Mouse (Mus musculus): ENCODE measurements around the gene Rrp12. TPM values are rescaled to one million over a fixed set of nuclear protein-coding genes. Genes with fewer than 3 reads are reported as not detected.

Gene Rrp12
- polyA plus RNA-seq, 1 experiment from 2014 or later, result 8.4 TPM

GRCm38 (mm10) chr19:41847091-41847581, 48.8 kb downstream of the Rrp12 start:
- DNase-seq (ENCODE audit: low spot score), result peak; percentile 47
- Histone ChIP-seq H3K4me2 (ENCODE audit: low read length) (peak overlapping the region; percentile 96), H3K4me1 (ENCODE audit: control insufficient read depth, insufficient read depth, low read length) (peaks cover 32% of the 10 kb centered on the region), H3K9ac (ENCODE audit: low read length) (peak overlapping the region; percentile 90), H3K27me3 (replicated peaks; ENCODE audit: control insufficient read depth, insufficient read depth, low read length) (no peaks in the 10 kb centered on the region), H3K27ac (ENCODE audit: low read depth, low read length) (peak overlapping the region; percentile 92), H3K36me3 (ENCODE audit: control insufficient read depth, insufficient read depth, low read length) (no peaks in the 10 kb centered on the region), H3K9me3 (replicated peaks; ENCODE audit: control insufficient read depth, low read length) (no peaks in the 10 kb centered on the region), H3K4me3 (ENCODE audit: low read depth, low read length) (peak overlapping the region; percentile 89)
- ATAC-seq, result peak; percentile 6
- WGBS, result under 1% methylated on average over 63 of the region's 64 CpGs

GRCm38 (mm10) chr19:41846366-41847090, 49.4 kb downstream of the Rrp12 start:
- H3K4me1 ChIP-seq (ENCODE audit: control insufficient read depth, insufficient read depth, low read length), result peaks cover 28% of the 10 kb centered on the region

GRCm38 (mm10) chr19:41844345-41844744, 51.6 kb downstream of the Rrp12 start:
- peaks cover 9% of the 10 kb centered on the region for H3K4me1 ChIP-seq (ENCODE audit: control insufficient read depth, insufficient read depth, low read length)
- H3K4me2 ChIP-seq (ENCODE audit: low read length), result no peak overlapping the region
- DNase-seq (ENCODE audit: low spot score), result no peak
- no peak overlapping the region for H3K4me3 ChIP-seq (ENCODE audit: low read depth, low read length)
- no peak overlapping the region for H3K27ac ChIP-seq (ENCODE audit: low read depth, low read length)
- ATAC-seq, result no peak
- H3K9me3 ChIP-seq (replicated peaks; ENCODE audit: control insufficient read depth, low read length), result no peaks in the 10 kb centered on the region
- no peaks in the 10 kb centered on the region for H3K27me3 ChIP-seq (replicated peaks; ENCODE audit: control insufficient read depth, insufficient read depth, low read length)
- WGBS, result 85% methylated on average over 6 of the region's 6 CpGs
- no peaks in the 10 kb centered on the region for H3K36me3 ChIP-seq (ENCODE audit: control insufficient read depth, insufficient read depth, low read length)
- no peak overlapping the region for H3K9ac ChIP-seq (ENCODE audit: low read length)

More at GRCm38 (mm10) chr19:41846366-41847090, 49.4 kb downstream of the Rrp12 start:
- WGBS, result 6% methylated on average over 21 of the region's 21 CpGs
- H3K9me3 ChIP-seq (replicated peaks; ENCODE audit: control insufficient read depth, low read length), result no peaks in the 10 kb centered on the region
- peak overlapping the region; percentile 96 for H3K4me2 ChIP-seq (ENCODE audit: low read length)
- H3K27ac ChIP-seq (ENCODE audit: low read depth, low read length), result peak overlapping the region; percentile 92; the same call in 1 of the 2 replicates
- ATAC-seq, result no peak
- DNase-seq (ENCODE audit: low spot score), result no peak
- peak overlapping the region; percentile 89 for H3K4me3 ChIP-seq (ENCODE audit: low read depth, low read length)
- no peaks in the 10 kb centered on the region for H3K27me3 ChIP-seq (replicated peaks; ENCODE audit: control insufficient read depth, insufficient read depth, low read length)
- H3K9ac ChIP-seq (ENCODE audit: low read length), result peak overlapping the region; percentile 90
- H3K36me3 ChIP-seq (ENCODE audit: control insufficient read depth, insufficient read depth, low read length), result no peaks in the 10 kb centered on the region

GRCm38 (mm10) chr19:41842706-41843105, 53.3 kb downstream of the Rrp12 start:
- Histone ChIP-seq H3K4me1 (ENCODE audit: control insufficient read depth, insufficient read depth, low read length) (peaks cover 9% of the 10 kb centered on the region), H3K9me3 (replicated peaks; ENCODE audit: control insufficient read depth, low read length) (no peaks in the 10 kb centered on the region), H3K9ac (ENCODE audit: low read length) (no peak overlapping the region), H3K27me3 (replicated peaks; ENCODE audit: control insufficient read depth, insufficient read depth, low read length) (no peaks in the 10 kb centered on the region), H3K27ac (ENCODE audit: low read depth, low read length) (no peak overlapping the region), H3K4me2 (ENCODE audit: low read length) (no peak overlapping the region), H3K4me3 (ENCODE audit: low read depth, low read length) (no peak overlapping the region), H3K36me3 (ENCODE audit: control insufficient read depth, insufficient read depth, low read length) (no peaks in the 10 kb centered on the region)
- ATAC-seq (no peak), DNase-seq (ENCODE audit: low spot score) (no peak)
- WGBS, result 78% methylated on average over 4 of the region's 4 CpGs

- Histone ChIP-seq H3K9ac (ENCODE audit: low read length) (no peak overlapping the region), H3K9me3 (replicated peaks; ENCODE audit: control insufficient read depth, low read length) (no peaks in the 10 kb centered on the region), H3K27ac (ENCODE audit: low read depth, low read length) (no peak overlapping the region), H3K4me3 (ENCODE audit: low read depth, low read length) (no peak overlapping the region), H3K27me3 (replicated peaks; ENCODE audit: control insufficient read depth, insufficient read depth, low read length) (no peaks in the 10 kb centered on the region), H3K4me2 (ENCODE audit: low read length) (no peak overlapping the region), H3K4me1 (ENCODE audit: control insufficient read depth, insufficient read depth, low read length) (peaks cover 9% of the 10 kb centered on the region), H3K36me3 (ENCODE audit: control insufficient read depth, insufficient read depth, low read length) (no peaks in the 10 kb centered on the region)
- no peak for DNase-seq (ENCODE audit: low spot score)
- WGBS, result 83% methylated on average over 4 of the region's 4 CpGs
- no peak for ATAC-seq
These were observed 53.8 kb downstream of the Rrp12 start for GRCm38 (mm10) chr19:41842196-41842595.

GRCm38 (mm10) chr19:41841105-41841750, 54.7 kb downstream of the Rrp12 start:
- H3K9ac ChIP-seq (ENCODE audit: low read length), result no peak overlapping the region
- no peak overlapping the region for H3K27ac ChIP-seq (ENCODE audit: low read depth, low read length)
- H3K4me3 ChIP-seq (ENCODE audit: low read depth, low read length), result no peak overlapping the region
- no peaks in the 10 kb centered on the region for H3K9me3 ChIP-seq (replicated peaks; ENCODE audit: control insufficient read depth, low read length)
- no peak for DNase-seq (ENCODE audit: low spot score)
- H3K4me1 ChIP-seq (ENCODE audit: control insufficient read depth, insufficient read depth, low read length), result peaks cover 4% of the 10 kb centered on the region
- no peaks in the 10 kb centered on the region for H3K27me3 ChIP-seq (replicated peaks; ENCODE audit: control insufficient read depth, insufficient read depth, low read length)
- no peaks in the 10 kb centered on the region for H3K36me3 ChIP-seq (ENCODE audit: control insufficient read depth, insufficient read depth, low read length)
- no peak for ATAC-seq
- H3K4me2 ChIP-seq (ENCODE audit: low read length), result no peak overlapping the region
- WGBS, result 87% methylated on average over 7 of the region's 7 CpGs

- Histone ChIP-seq H3K9ac (ENCODE audit: low read length) (no peak overlapping the region), H3K27me3 (replicated peaks; ENCODE audit: control insufficient read depth, insufficient read depth, low read length) (no peaks in the 10 kb centered on the region), H3K4me1 (ENCODE audit: control insufficient read depth, insufficient read depth, low read length) (peaks cover 12% of the 10 kb centered on the region), H3K4me2 (ENCODE audit: low read length) (no peak overlapping the region), H3K9me3 (replicated peaks; ENCODE audit: control insufficient read depth, low read length) (no peaks in the 10 kb centered on the region), H3K4me3 (ENCODE audit: low read depth, low read length) (no peak overlapping the region), H3K27ac (ENCODE audit: low read depth, low read length) (no peak overlapping the region), H3K36me3 (ENCODE audit: control insufficient read depth, insufficient read depth, low read length) (no peaks in the 10 kb centered on the region)
- DNase-seq (ENCODE audit: low spot score) (no peak), ATAC-seq (no peak)
- WGBS, result 93% methylated on average over 3 of the region's 3 CpGs
These were observed 56.3 kb downstream of the Rrp12 start for GRCm38 (mm10) chr19:41839685-41840084.

GRCm38 (mm10) chr19:41838808-41839207, 57.2 kb downstream of the Rrp12 start:
- no peak for DNase-seq (ENCODE audit: low spot score)
- no peaks in the 10 kb centered on the region for H3K9me3 ChIP-seq (replicated peaks; ENCODE audit: control insufficient read depth, low read length)
- no peak overlapping the region for H3K27ac ChIP-seq (ENCODE audit: low read depth, low read length)
- peaks cover 12% of the 10 kb centered on the region for H3K4me1 ChIP-seq (ENCODE audit: control insufficient read depth, insufficient read depth, low read length)
- no peak overlapping the region for H3K4me2 ChIP-seq (ENCODE audit: low read length)
- no peaks in the 10 kb centered on the region for H3K27me3 ChIP-seq (replicated peaks; ENCODE audit: control insufficient read depth, insufficient read depth, low read length)
- H3K4me3 ChIP-seq (ENCODE audit: low read depth, low read length), result no peak overlapping the region
- ATAC-seq, result no peak
- H3K9ac ChIP-seq (ENCODE audit: low read length), result no peak overlapping the region
- 89% methylated on average over 6 of the region's 6 CpGs for WGBS
- no peaks in the 10 kb centered on the region for H3K36me3 ChIP-seq (ENCODE audit: control insufficient read depth, insufficient read depth, low read length)

GRCm38 (mm10) chr19:41837917-41838261, 58.1 kb downstream of the Rrp12 start:
- ATAC-seq, result no peak
- Histone ChIP-seq H3K27me3 (replicated peaks; ENCODE audit: control insufficient read depth, insufficient read depth, low read length) (no peaks in the 10 kb centered on the region), H3K9me3 (replicated peaks; ENCODE audit: control insufficient read depth, low read length) (no peaks in the 10 kb centered on the region), H3K9ac (ENCODE audit: low read length) (no peak overlapping the region), H3K4me1 (ENCODE audit: control insufficient read depth, insufficient read depth, low read length) (peaks cover 17% of the 10 kb centered on the region), H3K27ac (ENCODE audit: low read depth, low read length) (no peak overlapping the region), H3K4me3 (ENCODE audit: low read depth, low read length) (no peak overlapping the region), H3K4me2 (ENCODE audit: low read length) (no peak overlapping the region), H3K36me3 (ENCODE audit: control insufficient read depth, insufficient read depth, low read length) (no peaks in the 10 kb centered on the region)
- no peak for DNase-seq (ENCODE audit: low spot score)
- 71% methylated on average over 4 of the region's 4 CpGs for WGBS
